Mouse (Mus musculus) lung, postnatal 0 days (tissue): Measurements from ENCODE around the gene Mapk3.

ENCODE experiments used
- CTCF ChIP-seq: IDR thresholded peaks from 2 replicates; pipeline ENCODE4 v1.5.1; 2016; ENCODE audit warnings: antibody characterized with exemption, mild to moderate bottlenecking
- EP300 ChIP-seq: IDR thresholded peaks from 2 replicates; pipeline ENCODE4 v1.6.1; 2016; ENCODE audit warnings: antibody characterized with exemption, mild to moderate bottlenecking, control low read depth

DNA sequence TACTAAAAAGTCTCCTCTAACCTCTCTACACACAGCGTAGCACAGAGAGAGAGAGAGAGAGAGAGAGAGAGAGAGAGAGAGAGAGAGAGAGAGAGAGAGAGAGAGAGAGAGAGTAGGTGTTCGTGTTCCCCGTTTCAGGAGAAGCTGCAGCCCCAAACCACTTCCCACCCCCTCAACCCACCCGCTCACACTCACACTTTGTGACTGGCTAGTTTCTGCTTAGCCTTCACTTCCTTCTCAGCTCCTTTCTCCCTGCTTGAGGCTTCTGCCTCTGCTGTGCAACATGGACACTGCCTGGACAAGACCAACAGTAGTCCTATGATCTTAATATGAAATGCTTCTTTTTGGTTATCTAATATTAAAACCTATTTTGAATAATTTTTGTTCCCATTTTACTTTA lies 49.1 kb upstream of the Mapk3 start:
- no peak for TF ChIP-seq CTCF
- no peak for TF ChIP-seq EP300
